Mouse (Mus musculus) midbrain, embryonic 16.5 days (tissue): ENCODE results near the gene Hibadh. TPM values are rescaled to one million over a fixed set of nuclear protein-coding genes. Genes with fewer than 3 reads are reported as not detected.

Source experiments
- ATAC-seq: fragments of 200-750 bp; cut with Nextera tagmentation; 2 replicates; pipeline ENCODE4 v1.8.0; 2017; ENCODE audit warnings: moderate TSS enrichment
- H3K27ac ChIP-seq: fragments of 300-500 bp; sonication (generic); 2 replicates; pipeline ENCODE4 v1.5.1; 2014; ENCODE audit warnings: mild to moderate bottlenecking, low read length, mixed read lengths
- H3K27me3 ChIP-seq: fragments of 300-500 bp; sonication (generic); 2 replicates; pipeline ENCODE4 v1.6.1; 2014; ENCODE audit warnings: low read depth, low read length, mixed read lengths; ENCODE audit not compliant: control insufficient read depth, insufficient read depth
- H3K36me3 ChIP-seq: fragments of 300-500 bp; sonication (generic); 2 replicates; pipeline ENCODE4 v1.6.1; 2014; ENCODE audit warnings: mild to moderate bottlenecking, low read length, moderate library complexity, mixed read lengths; ENCODE audit not compliant: control insufficient read depth, insufficient read depth
- H3K4me1 ChIP-seq: fragments of 300-500 bp; sonication (generic); 2 replicates; pipeline ENCODE4 v1.6.1; 2014; ENCODE audit warnings: mild to moderate bottlenecking, low read length, mixed read lengths; ENCODE audit not compliant: control insufficient read depth, insufficient read depth
- H3K4me2 ChIP-seq: fragments of 300-500 bp; sonication (generic); 2 replicates; pipeline ENCODE4 v1.6.1; 2014; ENCODE audit warnings: mild to moderate bottlenecking, low read length, mixed read lengths
- H3K4me3 ChIP-seq: fragments of 300-500 bp; sonication (generic); 2 replicates; pipeline ENCODE4 v1.5.1; 2014; ENCODE audit warnings: low read depth, mild to moderate bottlenecking, low read length, moderate library complexity, mixed read lengths
- H3K9ac ChIP-seq: fragments of 300-500 bp; sonication (generic); 2 replicates; pipeline ENCODE4 v1.6.1; 2014; ENCODE audit warnings: low read depth, low read length, mixed read lengths
- H3K9me3 ChIP-seq: fragments of 300-500 bp; sonication (generic); replicated peaks from 2 replicates; pipeline ENCODE4 v1.6.1; 2014; ENCODE audit warnings: mild to moderate bottlenecking, low read length, mixed read lengths; ENCODE audit not compliant: control insufficient read depth, poor library complexity, severe bottlenecking
- WGBS: fragments of 180-500 bp; shearing (Covaris S2); extraction: QIAGEN DNeasy Blood & Tissue Kit; methylation state at CpG from one replicate; pipeline ENCODE4 v1.1.7; 2014; 5-methylcytosine and 5-hydroxymethylcytosine counted together
- polyA plus RNA-seq: library from polyadenylated mRNA; unstranded; fragments of >200 nt; fragmentation: Nextera tagmentation; extraction: Ambion mirVana; gene quantifications from 2 replicates; pipeline ENCODE4 v1.2.1, GENCODE M21; 2015

The Hibadh gene
- polyA plus RNA-seq, 1 experiment from 2014 or later, result 64.7 TPM

- no peak overlapping the region for H3K9ac ChIP-seq
- H3K36me3 ChIP-seq, result no peaks in the 10 kb centered on the region
- no peak overlapping the region for H3K4me3 ChIP-seq
- no peak for ATAC-seq
- no peak overlapping the region for H3K27ac ChIP-seq
- no peaks in the 10 kb centered on the region for H3K27me3 ChIP-seq
- no peaks in the 10 kb centered on the region for H3K9me3 ChIP-seq
- no peaks in the 10 kb centered on the region for H3K4me1 ChIP-seq
- 80% methylated on average over 1 of the region's 1 CpGs for WGBS
- H3K4me2 ChIP-seq, result no peak overlapping the region
Measured at GRCm38 (mm10) chr6:52594752-52595151, 45.4 kb downstream of the Hibadh start.

- no peaks in the 10 kb centered on the region for H3K27me3 ChIP-seq
- H3K9ac ChIP-seq, result no peak overlapping the region
- H3K27ac ChIP-seq, result no peak overlapping the region
- no peak overlapping the region for H3K4me2 ChIP-seq
- no peaks in the 10 kb centered on the region for H3K9me3 ChIP-seq
- H3K4me1 ChIP-seq, result peaks cover 5% of the 10 kb centered on the region; the same call in 1 of the 2 replicates
- H3K4me3 ChIP-seq, result no peak overlapping the region
- H3K36me3 ChIP-seq, result no peaks in the 10 kb centered on the region
- ATAC-seq, result no peak
Measured at GRCm38 (mm10) chr6:52586564-52586963, 53.6 kb downstream of the Hibadh start.

DNA sequence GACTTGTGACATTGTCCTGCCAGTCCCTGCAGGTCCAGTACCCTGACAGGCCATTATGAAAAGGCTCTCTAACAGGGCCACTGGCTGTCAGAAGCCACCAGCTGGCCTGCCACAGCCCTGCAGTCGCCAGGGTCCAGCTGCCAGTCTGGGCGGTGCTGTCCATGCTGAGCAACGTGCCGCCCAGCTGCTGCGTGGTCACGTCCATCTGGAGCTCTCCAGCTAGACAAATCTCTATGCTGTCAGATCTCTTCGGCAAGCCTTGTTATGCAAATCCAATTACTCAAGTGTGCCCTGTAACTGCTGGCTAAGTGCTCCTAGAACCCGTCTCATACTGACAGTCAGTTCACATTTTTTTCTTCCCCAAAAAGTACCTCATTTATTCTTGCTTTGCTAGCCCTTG, 55.8 kb downstream of the Hibadh start:
- WGBS, result 12% methylated on average over 8 of the region's 8 CpGs
- H3K4me1 ChIP-seq, result peaks cover 5% of the 10 kb centered on the region; the same call in 1 of the 2 replicates
- no peak for ATAC-seq
- H3K4me3 ChIP-seq, result no peak overlapping the region
- H3K27ac ChIP-seq, result no peak overlapping the region; the same call in 1 of the 2 replicates
- H3K9me3 ChIP-seq, result no peaks in the 10 kb centered on the region
- no peaks in the 10 kb centered on the region for H3K27me3 ChIP-seq
- H3K9ac ChIP-seq, result 0 out of 2 replicates have a peak overlapping the region, but pooled peaks have one; percentile 14
- no peak overlapping the region for H3K4me2 ChIP-seq
- H3K36me3 ChIP-seq, result no peaks in the 10 kb centered on the region

DNA sequence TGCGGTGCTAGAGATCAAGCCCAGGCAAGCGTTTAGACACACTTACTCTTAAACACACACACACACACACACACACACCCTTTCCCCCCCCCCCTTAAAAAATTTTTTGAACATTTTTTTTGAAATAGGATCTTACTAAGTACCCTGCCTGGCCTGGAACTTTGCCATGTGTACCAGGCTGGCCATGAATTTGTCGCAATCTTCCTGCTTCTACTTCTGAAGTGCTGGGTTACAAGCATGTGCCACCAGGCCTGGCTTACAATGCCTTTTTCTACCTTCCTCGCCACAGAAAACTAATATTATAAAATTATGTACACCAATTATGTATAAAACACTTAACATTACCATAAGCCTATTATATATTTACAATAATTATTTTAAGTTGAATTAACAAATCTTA, 59.1 kb downstream of the Hibadh start:
- Histone ChIP-seq H3K9ac (no peak overlapping the region), H3K27me3 (no peaks in the 10 kb centered on the region), H3K27ac (no peak overlapping the region), H3K4me1 (peaks cover 5% of the 10 kb centered on the region; the same call in 1 of the 2 replicates), H3K4me2 (no peak overlapping the region), H3K9me3 (no peaks in the 10 kb centered on the region), H3K36me3 (no peaks in the 10 kb centered on the region), H3K4me3 (no peak overlapping the region)
- ATAC-seq, result no peak
- 90% methylated on average over 4 of the region's 4 CpGs for WGBS

DNA sequence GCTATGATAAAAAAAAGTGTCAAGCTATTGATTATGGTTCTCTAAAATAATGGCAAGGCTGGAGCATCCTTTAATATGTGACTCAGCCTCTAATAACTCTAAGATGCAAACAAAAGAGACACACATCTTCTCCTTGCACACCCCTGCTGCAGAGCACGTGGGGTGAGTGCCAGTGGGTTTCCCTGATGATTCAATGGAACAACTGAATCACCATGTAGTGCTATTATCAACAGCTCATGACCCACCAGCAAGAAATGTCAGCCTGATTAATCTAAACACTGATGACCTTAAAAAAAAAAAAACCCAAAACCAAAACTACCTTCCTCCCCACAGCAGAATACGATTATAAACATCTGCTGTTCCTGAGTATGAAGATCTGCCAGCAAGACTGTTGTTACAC, 61.9 kb downstream of the Hibadh start:
- Histone ChIP-seq H3K4me2 (no peak overlapping the region), H3K36me3 (no peaks in the 10 kb centered on the region), H3K27me3 (no peaks in the 10 kb centered on the region), H3K27ac (no peak overlapping the region), H3K4me3 (no peak overlapping the region), H3K9me3 (no peaks in the 10 kb centered on the region), H3K9ac (no peak overlapping the region), H3K4me1 (no peaks in the 10 kb centered on the region)
- 48% methylated on average over 2 of the region's 2 CpGs for WGBS
- ATAC-seq, result no peak

DNA sequence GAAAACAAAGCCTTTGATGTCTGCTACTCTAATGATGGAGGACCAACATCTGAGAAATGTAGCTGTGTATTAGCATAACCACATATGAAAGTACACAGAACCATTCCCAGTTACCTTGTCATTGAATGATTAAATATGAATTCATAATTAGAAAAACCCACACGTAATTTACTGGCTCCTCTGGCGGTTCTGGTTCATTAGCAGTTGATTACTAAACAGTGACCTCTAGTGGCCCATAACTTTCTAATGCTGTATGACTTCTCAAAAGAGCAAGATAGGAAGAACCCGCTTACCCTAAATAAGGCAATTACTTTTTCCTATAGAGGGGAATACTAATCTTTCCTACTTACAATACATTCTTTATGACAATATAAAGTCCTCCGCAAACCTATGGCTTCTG, 62.9 kb downstream of the Hibadh start:
- no peak overlapping the region for H3K4me3 ChIP-seq
- ATAC-seq, result no peak
- no peaks in the 10 kb centered on the region for H3K9me3 ChIP-seq
- 23% methylated on average over 4 of the region's 4 CpGs for WGBS
- no peaks in the 10 kb centered on the region for H3K36me3 ChIP-seq
- no peaks in the 10 kb centered on the region for H3K27me3 ChIP-seq
- H3K4me2 ChIP-seq, result no peak overlapping the region
- H3K9ac ChIP-seq, result no peak overlapping the region
- H3K4me1 ChIP-seq, result no peaks in the 10 kb centered on the region
- H3K27ac ChIP-seq, result no peak overlapping the region

- H3K4me2 ChIP-seq, result no peak overlapping the region
- H3K27me3 ChIP-seq, result no peaks in the 10 kb centered on the region; the same call in 1 of the 2 replicates
- no peak overlapping the region for H3K9ac ChIP-seq
- ATAC-seq, result no peak
- H3K4me1 ChIP-seq, result peaks cover 4% of the 10 kb centered on the region; the same call in 1 of the 2 replicates
- H3K36me3 ChIP-seq, result no peaks in the 10 kb centered on the region
- no peak overlapping the region for H3K27ac ChIP-seq
- no peak overlapping the region for H3K4me3 ChIP-seq
- WGBS, result 63% methylated on average over 6 of the region's 6 CpGs
- H3K9me3 ChIP-seq, result no peaks in the 10 kb centered on the region
Measured at GRCm38 (mm10) chr6:52568706-52569105, 71.5 kb downstream of the Hibadh start.

- 31% methylated on average over 20 of the region's 20 CpGs for WGBS
- H3K4me3 ChIP-seq, result no peak overlapping the region
- no peak overlapping the region for H3K9ac ChIP-seq
- H3K4me1 ChIP-seq, result peaks cover 4% of the 10 kb centered on the region; the same call in 1 of the 2 replicates
- no peak overlapping the region for H3K4me2 ChIP-seq
- no peaks in the 10 kb centered on the region for H3K36me3 ChIP-seq
- ATAC-seq, result no peak
- no peaks in the 10 kb centered on the region; the same call in 1 of the 2 replicates for H3K27me3 ChIP-seq
- no peaks in the 10 kb centered on the region for H3K9me3 ChIP-seq
- no peak overlapping the region for H3K27ac ChIP-seq
Measured at GRCm38 (mm10) chr6:52567327-52568299, 72.6 kb downstream of the Hibadh start.

GRCm38 (mm10) chr6:52565210-52565609, 75.0 kb downstream of the Hibadh start:
- Histone ChIP-seq H3K9me3 (no peaks in the 10 kb centered on the region), H3K9ac (no peak overlapping the region), H3K36me3 (no peaks in the 10 kb centered on the region), H3K27me3 (no peaks in the 10 kb centered on the region; the same call in 1 of the 2 replicates), H3K4me3 (no peak overlapping the region), H3K4me2 (no peak overlapping the region), H3K27ac (no peak overlapping the region), H3K4me1 (peaks cover 4% of the 10 kb centered on the region; the same call in 1 of the 2 replicates)
- ATAC-seq, result no peak
- 46% methylated on average over 5 of the region's 5 CpGs for WGBS
